Mouse (Mus musculus) MEL (cell line): ENCODE measurements around the gene Slco2b1.

Experiments
- CHD1 ChIP-seq: IDR thresholded peaks from 2 replicates; pipeline ENCODE4 v1.6.1; 2012; ENCODE audit warnings: low read depth, mild to moderate bottlenecking, inconsistent platforms, low read length, improper control_type of control experiment
- CTCF ChIP-seq, 3 experiments: IDR thresholded peaks in 2 of 3; conservative IDR thresholded peaks in 1 of 3; 2 replicates each; pipeline ENCODE4 v1.5.1; 2011 to 2012; ENCODE audit warnings: low read length in 3 of 3, low read depth in 2 of 3, mild to moderate bottlenecking in 2 of 3, improper control_type of control experiment in 1 of 3, inconsistent platforms in 1 of 3, mixed read lengths in 1 of 3, moderate library complexity in 1 of 3; ENCODE audit not compliant: control insufficient read depth in 1 of 3, insufficient read depth in 1 of 3, poor library complexity in 1 of 3, severe bottlenecking in 1 of 3
- EP300 ChIP-seq, 2 experiments: IDR thresholded peaks; 2 replicates each; pipeline ENCODE4 v1.6.1; 2011; ENCODE audit warnings: improper control_type of control experiment in 2 of 2, low read length in 2 of 2, low read depth in 1 of 2, mild to moderate bottlenecking in 1 of 2
- HCFC1 ChIP-seq: IDR thresholded peaks from 2 replicates; pipeline ENCODE4 v1.6.1; 2012; ENCODE audit warnings: low read depth, mild to moderate bottlenecking, inconsistent platforms, low read length, improper control_type of control experiment, moderate library complexity
- NELFE ChIP-seq: IDR thresholded peaks from 2 replicates; pipeline ENCODE4 v1.6.1; 2011; ENCODE audit warnings: low read depth, low read length, improper control_type of control experiment
- POLR2A ChIP-seq, 2 experiments: IDR thresholded peaks; 2 replicates each; pipeline ENCODE4 v1.6.1; 2011 to 2012; ENCODE audit warnings: low read length in 2 of 2, mild to moderate bottlenecking in 2 of 2, control low read depth in 1 of 2, improper control_type of control experiment in 1 of 2, low read depth in 1 of 2, moderate library complexity in 1 of 2; ENCODE audit not compliant: control insufficient read depth in 1 of 2, insufficient read depth in 1 of 2, poor library complexity in 1 of 2
- USF2 ChIP-seq, 2 experiments: IDR thresholded peaks; 2 replicates each; pipeline ENCODE4 v1.6.1; 2011 to 2012; ENCODE audit warnings: improper control_type of control experiment in 2 of 2, low read length in 2 of 2, borderline replicate concordance in 1 of 2, inconsistent platforms in 1 of 2, low read depth in 1 of 2, mild to moderate bottlenecking in 1 of 2; ENCODE audit not compliant: insufficient read depth in 1 of 2
- ZC3H11A ChIP-seq: IDR thresholded peaks from 2 replicates; pipeline ENCODE4 v1.6.1; 2012; ENCODE audit warnings: low read depth, mild to moderate bottlenecking, inconsistent platforms, low read length, improper control_type of control experiment
- ZMIZ1 ChIP-seq: IDR thresholded peaks from 2 replicates; pipeline ENCODE4 v1.6.1; 2012; ENCODE audit warnings: low read depth, mild to moderate bottlenecking, inconsistent platforms, low read length, improper control_type of control experiment, moderate library complexity

DNA sequence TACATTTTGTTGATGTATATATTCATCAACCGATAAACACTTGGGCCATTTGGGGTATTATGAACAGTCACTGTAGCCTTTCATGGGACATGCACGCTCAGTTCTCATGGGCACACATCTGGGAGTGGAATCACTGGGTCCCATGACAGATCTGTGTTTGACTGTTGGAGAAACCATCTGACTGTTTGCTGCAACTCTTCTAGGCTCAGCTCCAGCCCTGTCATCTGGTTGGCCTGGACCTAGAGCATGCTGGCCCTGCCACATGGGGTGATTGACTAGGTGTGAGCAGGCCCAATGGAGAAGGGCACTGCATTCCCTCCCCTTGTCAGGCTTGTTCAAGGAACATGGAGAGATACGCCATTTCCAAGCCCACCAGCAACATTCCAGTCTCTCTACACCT, 17.2 kb downstream of the Slco2b1 start:
- TF ChIP-seq POLR2A (IDR thresholded peaks at IDR 0.05; ENCODE audit: control insufficient read depth in 1 of 2, insufficient read depth in 1 of 2, low read depth in 1 of 2, low read length in 2 of 2, poor library complexity in 1 of 2) (no peak), HCFC1 (no peak), ZMIZ1 (no peak), CTCF (IDR thresholded peaks at IDR 0.05 in 2 of 3, conservative IDR thresholded peaks at IDR 0.05 in 1 of 3; ENCODE audit: control insufficient read depth in 1 of 3, insufficient read depth in 1 of 3, low read depth in 2 of 3, low read length in 3 of 3, poor library complexity in 1 of 3, severe bottlenecking in 1 of 3) (no peak), EP300 (IDR thresholded peaks at IDR 0.05; ENCODE audit: low read depth in 1 of 2, low read length in 2 of 2) (no peak), USF2 (IDR thresholded peaks at IDR 0.05; ENCODE audit: borderline replicate concordance in 1 of 2, insufficient read depth in 1 of 2, low read depth in 1 of 2, low read length in 2 of 2) (no peak), NELFE (no peak), CHD1 (no peak), ZC3H11A (no peak)
